Mouse (Mus musculus): ENCODE data around the gene Ptger1.

Gene Ptger1

DNA sequence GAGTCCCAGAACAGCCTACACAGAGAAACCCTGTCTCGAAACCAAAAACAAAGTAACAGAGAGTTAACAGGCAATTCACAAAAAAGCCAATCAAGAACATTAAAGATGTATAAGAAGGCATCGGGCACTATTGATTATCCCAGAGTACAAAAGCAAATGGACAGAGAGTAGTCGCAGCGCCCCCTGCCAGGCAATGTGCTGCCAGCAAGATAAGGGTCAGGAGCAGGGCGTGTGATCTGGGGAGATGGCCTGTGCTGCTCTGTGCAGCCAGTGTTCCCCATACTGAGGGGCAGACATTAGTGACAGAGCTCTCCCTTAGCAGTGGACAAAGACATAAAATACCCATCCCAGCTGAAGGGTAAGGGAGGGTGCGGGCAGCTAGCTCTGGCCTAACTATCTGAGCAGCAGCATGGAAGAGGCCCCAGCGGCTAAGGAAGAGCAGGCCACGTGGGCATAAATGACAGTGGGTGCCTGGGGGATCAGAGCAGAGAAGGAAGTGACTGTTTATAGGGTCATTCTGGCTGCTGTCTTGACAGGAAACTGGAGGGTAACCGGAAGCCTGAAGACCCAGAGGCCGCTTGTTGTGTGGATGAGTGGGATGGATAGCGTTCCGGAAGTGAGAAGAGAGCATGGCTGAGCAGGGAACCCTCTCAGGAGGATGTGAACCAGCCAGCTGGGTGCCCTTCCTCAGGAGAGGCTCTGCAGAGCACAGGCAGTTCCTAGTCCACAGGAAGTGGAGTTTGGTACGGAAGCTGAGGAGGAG lies 9.8 kb upstream of the Ptger1 start:
- DNase-seq = peak; percentile 78

DNA sequence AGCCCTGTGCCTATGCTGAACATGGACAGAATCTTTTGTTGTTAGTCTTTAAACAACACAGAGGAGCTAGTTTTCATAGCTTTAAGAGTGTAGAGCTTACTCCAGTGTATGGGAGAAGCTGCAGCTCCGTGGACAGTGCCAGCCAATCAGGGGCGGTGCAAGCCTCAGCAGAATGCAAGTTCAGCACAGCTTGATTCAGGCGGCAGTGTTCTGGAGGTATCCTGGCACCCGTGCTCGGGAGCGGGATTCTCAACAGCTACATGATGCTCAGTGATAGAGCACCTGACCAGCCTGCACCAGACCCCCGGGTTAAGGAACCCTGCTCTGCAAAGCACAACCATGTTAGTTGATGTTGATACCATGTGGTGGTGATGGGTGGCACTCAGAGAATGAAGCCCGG lies 5.9 kb upstream of the Ptger1 start:
- DNase-seq = no peak

DNA sequence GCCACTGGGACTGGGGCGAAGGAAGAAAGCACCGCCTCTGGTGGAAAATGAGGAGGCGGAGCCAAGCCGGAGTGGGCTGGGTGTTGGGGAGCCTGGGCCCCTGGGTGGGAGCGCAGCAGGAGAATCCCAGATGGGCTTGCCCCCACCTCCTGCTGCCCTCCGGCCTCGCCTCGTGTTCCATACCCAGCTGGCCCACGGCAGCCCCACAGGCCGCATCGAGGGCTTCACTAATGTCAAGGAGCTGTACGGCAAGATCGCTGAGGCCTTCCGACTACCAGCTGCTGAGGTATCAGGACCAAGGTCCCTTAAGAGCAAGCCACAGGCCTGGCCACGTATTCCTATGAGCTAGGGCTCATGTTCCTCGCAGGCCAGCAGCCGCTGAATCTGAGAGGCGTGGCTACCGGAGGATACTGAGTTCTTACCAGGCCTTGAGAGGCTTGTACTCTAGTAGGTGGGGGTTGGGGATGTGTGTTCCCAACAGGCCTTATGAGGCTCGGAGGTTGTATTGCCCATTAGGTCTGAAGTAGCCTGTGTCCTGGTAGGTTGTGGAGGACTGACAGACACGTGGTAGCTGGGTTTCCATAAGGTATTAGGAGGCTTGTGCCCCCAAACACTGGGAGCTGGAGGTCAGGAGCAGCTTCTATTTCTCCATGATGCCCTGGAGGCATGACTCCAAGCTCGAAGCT lies 5.3 kb upstream of the Ptger1 start:
- DNase-seq = peak; percentile 65

DNA sequence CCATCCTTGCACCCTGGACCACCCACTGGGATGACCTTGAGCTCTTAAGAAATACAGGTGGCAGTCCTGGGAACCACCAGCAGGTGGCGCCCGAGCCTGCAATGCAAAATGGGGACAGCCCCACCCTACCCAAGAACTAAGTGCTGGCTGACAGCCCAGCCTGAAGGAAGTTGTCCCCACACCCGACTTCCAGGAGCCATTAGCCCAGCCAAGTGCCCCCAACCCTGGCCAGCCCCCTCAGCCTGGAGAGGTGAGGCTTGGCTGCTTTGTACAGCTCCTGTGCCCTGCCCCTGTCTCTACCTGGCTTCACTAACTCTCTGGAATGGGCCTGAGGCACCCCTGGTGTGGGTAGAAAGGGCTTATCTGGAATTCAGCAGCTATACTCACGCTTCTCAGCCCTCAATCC lies 4.1 kb upstream of the Ptger1 start:
- peak; percentile 97 for DNase-seq

DNA sequence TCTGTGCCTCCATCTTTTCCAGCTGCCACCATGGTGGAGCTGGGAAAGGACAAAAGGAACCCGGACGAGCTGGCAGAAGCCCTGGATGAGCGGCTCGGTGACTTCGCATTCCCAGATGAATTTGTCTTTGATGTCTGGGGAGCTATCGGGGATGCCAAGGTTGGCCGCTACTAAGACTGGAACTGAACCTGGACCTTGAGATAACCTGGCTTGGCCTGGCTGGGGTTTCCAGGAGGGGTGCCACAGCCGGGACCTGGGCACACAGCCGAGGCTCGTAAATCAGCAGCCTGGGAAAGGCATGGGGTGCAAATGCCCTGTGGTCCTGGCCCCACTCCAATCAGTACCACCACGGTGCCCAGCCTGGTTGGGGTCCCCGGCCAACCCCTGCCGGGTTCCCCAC lies 2.4 kb upstream of the Ptger1 start:
- no peak for DNase-seq

DNA sequence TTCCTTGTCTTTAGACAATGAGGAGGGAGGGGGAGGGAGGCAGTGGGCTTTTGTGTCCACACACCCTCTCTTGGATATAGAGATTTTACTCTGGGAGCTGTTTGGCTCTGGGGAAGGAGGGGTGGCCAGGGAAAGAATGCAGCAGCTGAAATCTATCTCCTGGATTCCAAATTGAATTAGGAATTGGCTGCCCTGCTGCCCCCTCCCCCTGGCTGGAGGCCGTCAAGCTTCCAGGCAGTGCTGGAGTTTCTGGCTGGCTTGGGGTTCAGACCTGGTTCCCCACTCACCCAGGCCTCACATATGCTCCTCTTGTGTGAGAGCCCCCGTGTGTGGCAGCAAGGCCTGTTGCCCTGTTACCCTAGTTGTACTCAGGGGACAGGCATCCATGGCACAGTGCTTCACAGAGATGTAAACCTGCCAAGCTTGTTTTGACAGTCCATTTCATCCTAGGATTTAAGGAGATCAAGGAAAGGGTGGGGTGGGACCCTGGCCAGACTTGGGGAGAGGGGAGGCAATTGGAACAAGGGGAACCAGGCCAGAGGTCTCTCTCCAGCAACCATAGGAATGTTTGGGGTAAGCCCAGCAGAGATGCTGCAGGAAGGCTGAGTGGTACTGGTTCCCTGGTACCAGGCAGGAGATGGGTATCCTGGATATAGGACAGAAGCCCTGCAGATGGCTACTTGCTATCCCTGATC lies 1.4 kb upstream of the Ptger1 start:
- peak; percentile 80 for DNase-seq

DNA sequence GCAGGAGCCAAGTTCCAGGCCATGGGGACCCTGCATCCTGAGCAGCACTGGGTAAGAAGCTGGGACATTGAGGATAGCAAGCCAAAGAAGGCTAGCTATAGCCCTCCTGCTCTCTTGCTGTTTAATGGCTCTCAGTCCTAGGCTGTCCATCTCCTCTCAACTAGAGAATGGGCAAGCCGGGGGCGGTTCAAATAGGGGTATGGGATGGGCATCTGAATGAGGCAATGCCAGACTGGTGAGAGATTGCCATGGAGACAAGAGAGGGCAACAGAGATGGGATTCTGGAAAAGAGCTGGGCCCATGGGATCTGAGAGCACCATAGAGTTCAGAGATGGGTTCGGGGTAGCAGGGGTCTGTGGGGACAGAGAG lies 372 bp downstream of the Ptger1 start:
- no peak for DNase-seq

DNA sequence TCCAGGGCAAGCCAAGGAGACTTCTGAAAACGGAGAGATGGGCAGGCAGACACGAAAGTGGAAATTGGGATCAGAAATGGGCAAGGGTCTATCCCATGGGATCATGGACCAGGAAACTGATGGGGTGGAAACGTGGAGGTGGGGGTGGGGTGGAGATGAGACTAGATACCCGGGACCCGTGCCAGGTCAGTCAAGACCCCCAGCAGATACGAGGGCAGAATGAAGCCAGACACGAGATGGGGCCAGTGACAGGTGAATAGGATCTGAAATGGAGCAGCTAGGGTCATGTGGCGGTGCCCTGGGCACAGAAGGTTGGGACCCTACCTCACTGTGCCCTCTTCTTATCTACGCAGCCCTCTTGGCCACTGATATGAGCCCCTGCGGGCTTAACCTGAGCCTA lies 1.0 kb downstream of the Ptger1 start:
- no peak for DNase-seq

DNA sequence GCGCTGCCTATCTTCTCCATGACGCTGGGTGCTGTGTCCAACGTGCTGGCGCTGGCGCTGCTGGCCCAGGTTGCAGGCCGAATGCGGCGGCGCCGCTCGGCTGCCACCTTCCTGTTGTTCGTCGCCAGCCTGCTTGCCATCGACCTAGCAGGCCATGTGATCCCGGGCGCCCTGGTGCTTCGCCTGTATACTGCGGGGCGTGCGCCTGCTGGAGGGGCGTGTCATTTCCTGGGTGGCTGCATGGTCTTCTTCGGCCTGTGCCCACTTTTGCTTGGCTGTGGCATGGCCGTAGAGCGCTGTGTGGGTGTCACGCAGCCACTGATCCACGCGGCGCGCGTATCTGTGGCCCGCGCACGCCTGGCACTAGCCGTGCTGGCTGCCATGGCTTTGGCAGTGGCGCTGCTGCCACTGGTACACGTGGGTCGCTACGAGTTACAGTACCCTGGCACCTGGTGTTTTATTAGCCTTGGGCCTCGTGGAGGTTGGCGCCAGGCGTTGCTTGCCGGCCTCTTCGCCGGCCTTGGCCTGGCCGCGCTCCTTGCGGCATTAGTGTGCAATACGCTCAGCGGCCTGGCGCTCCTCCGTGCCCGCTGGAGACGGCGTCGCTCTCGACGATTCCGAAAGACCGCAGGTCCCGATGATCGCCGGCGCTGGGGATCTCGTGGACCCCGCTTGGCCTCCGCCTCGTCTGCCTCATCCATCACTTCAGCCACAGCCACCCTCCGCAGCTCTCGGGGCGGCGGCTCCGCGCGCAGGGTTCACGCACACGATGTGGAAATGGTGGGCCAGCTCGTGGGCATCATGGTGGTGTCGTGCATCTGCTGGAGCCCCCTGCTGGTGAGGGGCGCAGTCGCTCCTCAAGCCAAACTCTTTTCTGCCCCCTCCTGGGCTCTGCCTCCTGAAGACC lies 1.8 kb downstream of the Ptger1 start:
- peak; percentile 88 for DNase-seq

DNA sequence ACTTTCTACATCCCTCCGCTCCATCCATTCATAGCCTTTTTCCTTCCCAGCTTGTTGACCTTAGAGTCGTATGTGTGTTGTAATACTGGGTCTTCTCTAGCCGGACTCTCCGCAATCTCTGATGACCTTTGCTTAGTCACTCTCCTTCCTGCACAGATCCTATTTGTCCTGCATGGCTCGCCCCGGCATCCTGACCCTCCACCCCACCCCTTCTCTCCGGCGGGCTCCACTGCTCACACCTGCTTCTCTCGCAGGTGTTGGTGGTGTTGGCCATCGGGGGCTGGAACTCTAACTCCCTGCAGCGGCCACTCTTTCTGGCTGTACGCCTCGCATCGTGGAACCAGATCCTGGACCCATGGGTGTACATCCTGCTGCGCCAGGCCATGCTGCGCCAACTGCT lies 2.5 kb downstream of the Ptger1 start:
- DNase-seq = no peak

DNA sequence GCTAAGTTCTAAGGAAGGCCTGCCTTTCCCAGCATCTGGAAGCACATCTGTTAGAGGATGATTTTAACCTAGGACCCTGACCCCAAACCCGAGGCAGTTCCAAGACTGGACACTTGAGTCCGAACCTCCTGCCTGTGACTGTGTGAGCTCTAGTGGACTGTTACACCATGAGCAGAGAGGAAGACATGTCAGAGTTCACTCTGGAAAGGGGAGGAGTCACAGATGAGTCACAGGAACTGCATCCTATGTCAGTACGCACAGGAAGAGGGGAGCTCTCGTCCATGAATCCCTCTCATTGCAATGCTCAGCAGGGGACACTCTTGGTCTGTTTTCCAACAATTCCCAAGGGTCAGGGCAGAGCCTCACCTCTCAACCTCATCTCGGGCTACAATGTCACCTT lies 6.5 kb downstream of the Ptger1 start:
- no peak for DNase-seq

DNA sequence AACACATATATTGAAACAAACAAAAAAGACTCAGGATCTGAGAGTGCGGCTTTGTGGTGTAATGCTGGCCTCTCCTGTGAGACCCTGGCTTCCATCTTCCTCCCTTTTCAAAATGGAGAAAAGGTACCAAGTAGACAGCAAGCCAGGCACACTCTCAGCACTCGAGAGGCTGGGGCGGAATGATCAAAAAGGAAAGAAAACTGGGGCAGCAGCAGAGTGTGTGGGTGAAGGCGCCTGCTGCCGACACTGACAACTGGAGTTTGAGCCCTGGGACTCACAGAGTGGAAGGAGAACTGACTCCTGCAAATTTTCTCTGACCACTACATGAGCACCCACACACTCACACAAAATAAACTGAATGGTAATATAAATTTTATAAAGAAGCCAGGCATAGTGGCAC lies 8.0 kb downstream of the Ptger1 start:
- DNase-seq = no peak

DNA sequence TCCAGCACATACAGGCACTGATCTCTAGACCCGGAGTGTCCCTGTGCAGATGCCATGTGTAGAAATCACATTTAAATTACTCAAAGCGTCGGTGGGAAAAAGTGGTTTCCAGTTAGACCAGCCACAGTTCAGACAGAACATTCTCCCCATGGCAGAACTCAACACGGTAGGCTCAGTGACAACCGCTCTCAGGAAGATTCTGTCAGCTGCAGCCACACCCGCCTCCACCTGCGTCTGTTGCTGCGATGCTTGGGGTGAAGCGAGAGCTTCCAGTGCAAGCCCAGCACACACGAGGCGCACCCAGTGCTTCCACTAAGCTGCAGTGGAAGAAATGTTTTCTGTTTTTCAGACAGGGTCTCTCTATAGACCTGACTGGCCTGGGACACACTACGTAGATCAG lies 13.4 kb downstream of the Ptger1 start:
- no peak for DNase-seq

DNA sequence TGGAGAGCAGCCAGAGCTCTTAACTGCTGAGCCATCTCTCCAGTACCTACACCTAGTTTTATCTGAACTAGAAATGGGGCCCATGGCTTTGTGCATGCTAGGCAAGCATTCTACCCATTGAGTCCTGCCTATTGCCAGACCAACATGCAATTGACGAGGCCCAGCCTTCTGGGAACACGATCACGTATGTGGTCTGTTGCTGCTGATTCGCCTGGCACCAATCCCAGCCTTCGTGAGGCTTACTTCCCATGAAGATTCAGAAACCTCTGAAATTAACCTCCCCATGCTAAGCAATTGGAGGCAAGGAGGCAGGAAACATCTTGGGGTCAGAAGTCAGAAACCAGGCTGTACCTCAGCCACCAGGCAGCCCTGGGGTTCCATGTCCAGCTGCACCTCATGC lies 14.1 kb downstream of the Ptger1 start:
- no peak for DNase-seq

DNA sequence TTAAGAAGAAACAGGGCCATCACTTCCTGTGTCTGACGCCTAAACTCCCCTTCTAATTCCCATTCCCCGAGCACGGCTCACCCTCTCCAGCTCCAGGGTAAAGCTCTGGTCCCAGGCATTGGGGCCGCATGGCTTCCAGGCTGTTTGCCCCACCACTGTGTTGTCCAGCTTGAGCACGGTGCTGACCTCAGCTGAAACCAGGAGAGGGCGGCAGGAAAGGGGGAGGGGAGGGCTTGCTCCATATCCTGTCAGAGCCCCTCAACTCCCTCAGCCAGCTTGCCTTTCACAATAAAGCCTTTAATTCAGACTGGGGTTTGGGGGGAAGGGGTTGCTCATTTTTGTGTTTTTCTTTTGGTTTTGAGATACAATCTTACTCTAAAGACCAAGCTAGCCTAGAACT lies 14.6 kb downstream of the Ptger1 start:
- DNase-seq = peak; percentile 63

DNA sequence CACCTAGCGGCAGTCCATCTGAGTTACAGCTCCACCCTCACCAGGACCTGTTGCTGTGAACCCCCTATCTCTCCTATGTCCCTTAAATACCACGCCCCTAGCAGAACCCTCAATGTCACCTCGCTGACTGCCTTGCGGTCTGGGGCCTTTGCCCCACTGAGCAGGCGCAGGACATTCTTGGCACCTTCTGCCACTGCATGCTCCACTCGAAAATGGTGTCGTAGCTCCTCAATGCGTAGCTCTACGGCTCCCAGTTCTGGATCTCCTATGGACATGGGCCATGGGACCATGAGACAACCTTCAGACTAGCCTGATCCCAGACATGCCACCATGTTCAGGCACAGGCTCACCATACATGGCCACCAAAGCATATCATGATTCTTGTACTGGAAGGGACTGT lies 18.0 kb downstream of the Ptger1 start:
- DNase-seq = no peak

DNA sequence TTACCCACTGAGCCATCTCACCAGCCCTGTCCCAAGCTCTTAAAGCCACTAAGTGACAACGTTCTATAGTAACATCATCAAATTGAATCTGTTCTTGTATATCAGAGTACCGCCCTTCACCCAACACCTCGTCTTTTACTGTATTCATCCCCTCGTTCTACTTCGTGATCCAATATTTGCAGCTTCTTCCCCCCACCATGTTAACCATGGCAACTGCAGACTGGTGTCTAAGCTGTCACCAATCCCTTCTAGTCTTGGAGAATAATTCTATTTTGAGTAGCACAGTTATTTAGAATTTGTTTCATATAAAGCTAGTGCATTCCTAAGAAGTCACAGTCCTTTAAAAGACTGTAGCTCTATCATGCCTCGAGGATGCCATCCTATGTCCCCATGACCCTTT lies 22.8 kb downstream of the Ptger1 start:
- DNase-seq = no peak

DNA sequence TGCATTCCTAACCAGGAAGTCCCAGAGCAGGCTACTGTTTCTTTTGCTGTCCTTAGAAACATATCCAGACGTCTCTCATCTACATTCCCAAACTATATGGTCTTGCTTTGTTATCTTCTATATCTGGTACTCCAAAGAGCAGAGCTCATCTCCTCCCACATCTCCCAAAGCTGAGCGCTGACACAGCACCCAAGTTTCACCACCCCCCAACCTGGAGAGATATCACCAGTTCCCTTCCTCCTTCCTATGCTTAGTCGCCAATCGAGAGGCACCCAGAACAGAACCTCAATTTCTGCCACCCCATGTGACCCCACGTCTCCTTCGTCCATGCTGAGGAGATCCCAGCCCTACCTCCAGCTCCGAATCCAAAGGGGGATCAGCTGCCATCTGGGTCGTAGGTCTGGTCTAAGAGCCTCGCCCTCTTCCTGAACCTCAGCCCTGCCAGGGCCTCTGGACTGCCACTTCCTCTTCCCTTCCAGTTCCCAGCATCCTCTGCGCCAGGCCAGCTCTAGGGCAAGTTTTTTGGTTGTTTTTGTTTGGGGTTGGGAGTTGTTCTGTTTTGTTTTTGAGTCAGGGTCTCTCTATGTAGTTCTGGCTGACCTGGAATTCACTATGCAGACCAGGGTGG lies 27.2 kb downstream of the Ptger1 start:
- peak; percentile 52 for DNase-seq

DNA sequence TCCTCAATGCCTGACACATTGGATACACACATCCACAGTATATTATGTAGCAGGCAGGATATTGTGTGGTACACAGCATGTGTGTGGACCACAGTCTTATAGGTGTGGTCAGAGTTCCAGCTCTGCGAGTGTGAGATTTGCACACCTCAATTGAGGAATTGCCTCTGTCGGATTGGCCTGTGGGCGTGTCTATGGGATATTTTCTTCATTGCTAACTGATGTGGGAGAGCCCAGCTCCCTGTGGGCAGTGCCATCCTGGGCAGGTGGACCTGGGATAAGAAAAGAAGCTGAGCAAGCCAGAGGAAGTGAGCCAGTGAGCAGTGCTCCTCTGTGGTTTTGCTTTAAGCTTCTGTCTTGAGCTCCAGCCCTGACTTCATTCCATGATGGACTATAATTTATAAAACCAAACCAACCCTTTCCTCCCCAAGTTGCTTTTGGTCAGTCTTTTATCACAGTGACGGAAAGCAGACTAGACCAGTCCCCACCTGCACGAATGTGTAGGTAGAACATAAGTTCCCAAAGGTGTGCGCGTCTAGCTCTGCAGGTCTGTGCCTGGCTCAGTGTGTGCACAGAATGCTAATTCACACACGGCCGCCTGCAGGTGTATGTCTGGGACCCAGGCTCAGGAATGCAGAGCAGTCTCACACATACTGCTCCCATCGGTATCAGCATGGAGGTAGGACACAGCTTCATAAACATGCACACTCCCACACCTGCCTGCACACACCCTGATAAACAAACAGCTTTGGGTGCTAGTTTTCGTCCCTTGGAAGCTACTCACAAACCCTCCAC lies 28.1 kb downstream of the Ptger1 start:
- DNase-seq = no peak

DNA sequence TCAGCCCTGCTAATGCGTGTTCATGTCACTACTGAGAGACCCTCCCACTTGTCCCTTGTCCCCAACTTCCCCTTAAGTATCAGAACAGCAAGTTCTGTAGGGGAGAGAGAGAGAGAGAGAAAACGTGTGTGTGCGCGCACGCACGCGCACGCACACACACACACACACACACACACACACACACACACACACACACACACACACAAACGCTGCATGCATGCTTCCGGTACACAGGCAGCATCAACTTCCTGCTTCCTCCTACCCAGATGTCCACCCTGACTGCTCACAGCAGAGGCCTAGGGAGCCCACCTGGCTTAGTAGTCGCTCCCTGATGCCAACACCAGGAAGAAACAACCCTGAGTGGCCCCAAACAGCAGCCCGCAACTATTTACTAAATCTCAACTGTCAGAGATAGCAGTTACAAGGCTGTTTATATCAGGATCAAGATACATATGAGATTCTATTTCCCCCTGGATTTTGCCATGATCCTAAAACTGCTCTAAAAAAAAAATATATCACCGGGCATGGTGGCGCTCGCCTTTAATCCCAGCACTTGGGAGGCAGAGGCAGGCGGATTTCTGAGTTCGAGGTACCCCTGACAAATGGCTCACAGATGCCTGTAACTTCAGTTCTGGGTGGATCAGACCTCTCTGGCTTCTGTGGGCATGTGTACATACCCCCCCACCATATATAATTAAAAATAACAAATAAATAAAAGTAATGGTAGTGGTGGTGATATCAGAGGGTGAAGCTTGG lies 29.1 kb downstream of the Ptger1 start:
- peak; percentile 50 for DNase-seq
